Mouse (Mus musculus): ENCODE results near the gene Kcnn1. TPM values are rescaled to one million over a fixed set of nuclear protein-coding genes. Genes with fewer than 3 reads are reported as not detected.
"Not testable (repeated sequence)": the region's sequence is repeated elsewhere in the genome, so short reads cannot be mapped to it uniquely, and the experiment has no call there.

Gene Kcnn1
- total RNA-seq, 4 experiments from 2014 or later, result 12.5 to 14.4 (median 13.2) TPM

DNA sequence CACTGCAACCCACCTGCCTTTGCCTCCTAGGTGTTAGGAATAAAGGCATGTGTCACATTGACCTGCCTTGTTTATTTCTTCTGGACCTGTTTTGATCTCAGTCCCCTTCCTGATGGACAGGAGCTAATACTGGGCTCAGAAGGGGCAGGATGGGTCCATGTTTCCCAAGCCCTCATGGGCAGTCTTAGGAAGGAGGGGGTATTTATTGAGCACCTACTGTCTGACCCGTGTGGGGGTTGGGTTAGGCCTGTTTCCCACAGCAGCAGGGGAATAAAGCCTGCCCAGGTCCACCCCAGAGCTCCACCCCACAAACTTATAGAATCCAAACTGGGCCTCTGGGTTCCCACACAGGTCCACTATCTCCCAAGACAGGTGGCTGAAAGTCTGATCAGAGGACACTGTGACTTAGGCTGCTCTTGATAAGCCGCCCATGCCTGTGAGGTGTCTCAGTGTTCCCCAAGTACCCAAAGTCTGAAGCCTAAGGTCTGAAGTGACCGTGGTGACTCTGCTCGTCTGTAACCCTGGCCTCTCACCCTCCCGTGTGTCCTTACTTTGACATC, 19.8 kb downstream of the Kcnn1 start:
- DNase-seq (ENCODE audit: low spot score), result no peak

DNA sequence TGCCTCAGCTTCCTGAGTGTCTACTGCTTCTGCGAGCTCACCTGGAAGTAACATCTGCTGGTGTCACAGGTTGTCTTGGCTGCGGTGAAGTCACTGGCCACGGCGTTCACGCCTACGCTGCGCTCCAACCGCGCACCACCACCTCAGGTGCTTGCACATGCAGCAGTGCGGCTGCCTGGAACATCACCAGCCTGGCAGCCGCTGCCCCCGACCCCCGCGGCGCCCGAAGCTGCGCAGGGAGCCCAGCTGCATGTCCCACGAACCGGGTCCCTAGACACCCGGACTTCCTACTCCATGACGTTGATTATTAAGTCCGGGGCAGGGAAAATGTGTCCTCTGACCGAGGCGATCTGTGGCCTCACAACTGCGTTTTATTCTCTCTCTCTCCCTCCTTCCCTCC, 20.6 kb downstream of the Kcnn1 start:
- DNase-seq (ENCODE audit: low spot score), result no peak

DNA sequence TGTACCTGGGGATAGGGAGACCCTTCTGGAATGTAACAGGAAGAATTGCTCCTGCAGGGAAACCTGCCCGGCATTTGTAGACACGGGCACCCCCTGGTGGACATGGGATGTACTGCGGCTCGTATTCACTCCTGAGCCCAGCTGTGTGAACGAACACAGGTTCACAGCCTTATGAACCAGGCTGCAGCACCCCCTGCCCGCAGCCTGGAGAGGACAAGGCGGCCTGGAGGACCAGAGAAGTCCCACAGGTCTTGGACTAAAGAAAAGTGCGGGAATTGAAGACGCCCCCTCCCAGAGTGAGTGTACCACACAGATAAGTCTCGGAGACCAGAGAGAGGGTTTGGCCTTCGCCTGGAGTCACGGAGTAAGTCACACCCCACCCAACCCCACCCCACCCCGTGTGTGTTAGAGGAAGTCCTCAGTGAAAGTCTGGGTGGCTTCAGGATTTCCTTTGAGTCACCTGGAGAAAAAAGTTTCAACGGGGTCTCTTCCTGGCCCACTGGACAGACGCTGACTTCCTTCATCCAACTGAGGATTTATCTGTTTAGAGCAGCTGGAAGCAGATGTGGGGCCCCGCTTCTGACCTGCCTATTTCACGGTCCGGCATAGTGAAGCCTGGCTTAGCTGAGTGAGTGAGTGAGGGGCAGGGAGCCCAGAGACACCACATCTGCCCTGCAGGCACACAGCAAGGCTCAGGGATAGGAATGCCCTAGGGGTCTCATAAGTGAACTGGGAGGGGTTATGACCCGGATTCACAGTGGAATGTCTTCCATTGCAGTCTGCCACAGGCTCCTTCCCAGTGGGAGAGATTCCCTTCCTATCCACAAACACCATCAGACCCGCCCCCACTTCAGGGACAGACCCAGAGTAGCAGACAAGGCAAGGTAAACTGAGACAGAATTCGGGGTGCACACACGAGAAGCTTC, 21.6 kb downstream of the Kcnn1 start:
- DNase-seq (ENCODE audit: low spot score), result peak; percentile 93

DNA sequence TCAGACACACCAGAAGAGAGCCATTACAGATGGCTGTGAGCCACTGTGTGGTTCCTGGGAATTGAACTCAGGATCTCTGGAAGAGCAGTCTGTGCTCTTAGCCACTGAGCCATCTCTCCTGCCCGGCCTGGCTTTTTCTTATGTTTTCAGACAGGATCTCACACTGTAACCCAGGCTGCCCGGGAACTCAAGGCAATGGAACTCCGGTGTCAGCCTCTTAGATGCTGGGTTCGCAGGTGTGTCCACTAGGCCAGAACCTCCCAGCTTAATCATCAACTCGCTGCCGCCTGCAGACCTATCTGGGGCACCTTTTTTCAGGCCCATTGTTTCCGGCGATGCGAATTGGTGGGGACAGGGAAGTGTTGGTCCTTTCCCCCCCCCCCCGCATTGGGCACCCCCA, 22.5 kb downstream of the Kcnn1 start:
- no peak for DNase-seq (ENCODE audit: low spot score)

DNA sequence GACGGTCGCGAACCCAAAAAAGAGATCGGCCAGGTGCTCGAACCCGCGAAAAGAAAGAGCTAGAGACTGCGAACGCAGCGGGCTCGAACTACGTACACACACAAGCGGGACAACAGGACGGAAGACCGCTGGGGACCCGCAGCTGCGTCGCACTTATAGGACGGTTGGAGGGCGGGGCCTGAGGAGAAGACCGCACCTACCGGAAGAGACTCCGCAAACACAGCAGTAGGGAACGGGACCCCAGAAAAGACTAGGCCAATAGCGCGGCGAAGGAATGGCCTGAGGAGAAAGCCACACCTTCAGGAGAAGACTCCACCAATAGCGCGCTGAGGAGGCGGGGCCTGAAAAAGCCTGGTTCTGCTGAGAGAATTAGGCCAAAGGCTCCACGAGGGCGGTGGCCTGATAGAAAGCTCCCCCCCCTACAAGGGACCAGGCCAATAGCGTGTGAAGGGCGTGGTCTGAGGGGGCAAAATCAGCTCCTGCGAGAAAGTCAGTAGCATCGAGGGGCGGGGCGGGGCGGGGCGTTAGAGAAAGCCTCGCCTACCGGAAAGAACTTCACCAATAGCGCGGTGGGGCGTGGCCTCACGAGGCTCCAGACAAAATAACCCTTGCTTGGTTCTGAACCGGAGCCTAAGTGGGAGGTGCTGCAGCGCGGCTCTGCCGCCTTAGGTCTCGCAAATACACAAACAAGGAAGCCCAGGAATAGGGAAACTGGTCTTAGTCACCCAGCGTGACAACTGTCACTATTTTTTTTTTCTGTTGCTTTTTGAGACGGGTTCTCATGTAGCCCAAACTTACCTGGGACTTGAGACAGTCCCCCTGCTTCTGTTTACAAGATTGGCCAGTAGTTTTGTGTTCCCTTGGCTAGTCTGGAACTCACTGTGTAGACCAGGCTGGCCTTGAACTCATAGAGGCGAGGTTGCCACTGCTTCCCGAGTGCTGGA, 23.4 kb downstream of the Kcnn1 start, which contains the start of gene Arrdc2:
Gene Arrdc2 (minus strand): TSS at position 313 of the 944 bp plus-strand sequence.
- peak; percentile 99 for DNase-seq (ENCODE audit: low spot score)

DNA sequence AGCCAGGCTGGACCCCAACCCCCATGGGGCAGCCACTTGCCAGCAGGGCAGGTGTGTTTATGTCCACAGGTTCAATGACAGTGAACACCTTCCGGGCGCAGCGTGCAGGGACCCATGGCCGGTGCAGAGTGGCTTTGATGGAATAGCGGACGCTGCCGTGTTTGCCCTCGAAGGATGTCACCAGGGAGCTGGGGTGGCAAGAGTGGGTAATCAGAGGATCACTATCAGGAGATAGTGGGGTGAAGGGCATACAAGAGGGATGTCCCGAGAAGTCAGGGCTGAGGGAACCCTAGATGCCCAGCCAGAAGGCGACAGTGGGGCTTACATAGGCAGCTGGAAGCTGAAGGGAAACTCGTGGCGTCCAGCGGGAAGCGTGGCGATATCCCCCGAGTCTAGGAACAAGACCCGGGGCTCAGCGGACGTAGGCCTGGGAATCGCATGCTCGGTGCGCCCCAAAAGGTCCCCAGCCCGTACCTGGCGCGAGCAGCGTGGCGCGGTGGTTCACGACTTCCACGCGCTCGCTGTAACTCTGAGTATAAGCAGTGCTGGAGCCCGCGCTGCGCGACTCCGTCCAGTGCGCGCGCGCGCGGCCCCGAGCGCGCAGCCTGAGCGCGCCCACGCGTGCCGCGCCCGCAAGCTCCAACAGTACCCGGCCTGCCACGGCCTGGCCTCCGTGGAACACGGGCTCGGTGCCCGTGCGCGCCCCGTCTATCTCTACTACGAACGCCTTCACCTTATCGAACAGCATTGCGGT, 24.2 kb downstream of the Kcnn1 start:
- no peak for DNase-seq (ENCODE audit: low spot score)

DNA sequence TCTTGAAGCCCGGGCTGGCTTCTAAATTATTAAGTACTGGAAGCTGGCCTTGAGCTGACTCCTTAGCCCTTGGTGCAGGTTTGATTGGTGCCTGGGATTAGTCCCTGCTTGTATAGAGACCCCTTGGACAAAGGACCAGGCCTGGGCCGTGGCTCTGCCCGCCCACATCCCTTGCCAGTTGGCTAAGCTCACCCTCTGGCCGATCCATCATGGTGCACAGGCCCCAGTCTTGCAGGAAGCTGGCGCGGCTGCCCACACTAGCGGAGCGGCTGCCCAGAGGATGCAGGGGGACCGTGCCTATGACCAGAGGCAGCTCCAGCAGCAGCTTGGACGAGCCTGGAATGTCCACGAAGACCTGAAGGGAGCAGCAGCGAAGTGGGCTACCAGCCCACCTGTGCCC, 26.4 kb downstream of the Kcnn1 start:
- no peak for DNase-seq (ENCODE audit: low spot score)

DNA sequence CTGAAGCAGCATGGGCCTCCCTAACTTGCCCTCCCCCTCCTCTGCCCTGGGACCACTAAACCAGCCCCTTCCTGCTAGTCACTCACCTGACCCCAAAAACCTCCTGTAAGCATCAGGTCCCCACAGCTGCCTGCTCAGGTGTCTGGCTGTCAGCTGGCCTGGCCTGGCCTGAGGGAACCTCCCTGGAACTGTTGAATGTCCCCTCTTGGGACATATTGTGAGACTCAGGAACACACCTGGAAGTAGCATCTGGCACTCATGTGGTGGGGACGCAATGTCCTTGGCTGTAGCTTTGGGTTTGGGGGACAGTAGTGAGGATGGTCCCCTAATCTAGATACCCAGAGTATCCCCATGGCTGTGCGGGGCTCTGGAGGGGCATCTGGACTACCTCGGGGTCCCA, 29.0 kb downstream of the Kcnn1 start:
- DNase-seq (ENCODE audit: low spot score), result no peak

DNA sequence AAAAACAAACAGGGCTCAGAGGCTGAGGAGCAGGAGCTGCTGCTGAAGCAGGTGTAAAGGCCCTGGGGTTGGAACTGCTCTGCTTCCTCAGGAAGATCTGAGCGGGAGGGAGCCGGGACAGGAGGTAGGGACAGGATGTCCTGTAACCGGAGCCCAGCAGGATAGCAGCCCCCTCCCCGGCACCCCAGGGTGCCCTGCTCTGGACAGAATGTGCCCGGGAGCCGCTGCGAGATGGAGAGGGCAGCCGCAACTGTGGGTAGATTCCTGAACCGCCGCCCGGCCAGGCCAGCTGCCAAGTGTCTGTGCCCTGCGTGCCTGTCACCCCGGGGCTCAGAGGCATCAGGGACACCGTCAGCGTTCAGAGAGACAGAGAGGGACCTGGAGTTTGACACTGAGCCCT, 29.5 kb downstream of the Kcnn1 start:
- DNase-seq (ENCODE audit: low spot score), result peak; percentile 72

DNA sequence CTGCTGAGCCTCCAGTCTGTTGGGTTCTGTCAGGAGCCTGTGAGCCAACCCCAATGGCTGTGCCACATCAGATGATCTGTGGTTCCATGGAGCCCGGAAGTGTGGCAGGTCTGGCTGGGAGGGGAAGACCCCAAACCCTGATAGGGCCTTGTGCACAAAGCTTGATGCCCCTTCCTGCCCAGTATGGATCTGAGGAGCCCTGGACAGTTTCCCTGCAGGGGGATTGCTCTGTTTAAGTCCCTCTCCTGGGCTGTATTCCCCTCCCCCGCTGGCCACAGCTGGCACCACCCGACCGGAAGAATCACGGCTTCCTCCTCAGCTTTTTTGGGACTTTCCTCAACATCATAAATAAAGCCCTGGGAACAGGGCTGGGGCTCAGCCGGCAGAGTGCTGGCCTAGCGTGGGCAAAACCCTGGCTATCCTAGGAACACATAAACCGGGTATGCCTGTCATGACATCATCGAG, 30.0 kb downstream of the Kcnn1 start:
- peak; percentile 45 for DNase-seq (ENCODE audit: low spot score)

DNA sequence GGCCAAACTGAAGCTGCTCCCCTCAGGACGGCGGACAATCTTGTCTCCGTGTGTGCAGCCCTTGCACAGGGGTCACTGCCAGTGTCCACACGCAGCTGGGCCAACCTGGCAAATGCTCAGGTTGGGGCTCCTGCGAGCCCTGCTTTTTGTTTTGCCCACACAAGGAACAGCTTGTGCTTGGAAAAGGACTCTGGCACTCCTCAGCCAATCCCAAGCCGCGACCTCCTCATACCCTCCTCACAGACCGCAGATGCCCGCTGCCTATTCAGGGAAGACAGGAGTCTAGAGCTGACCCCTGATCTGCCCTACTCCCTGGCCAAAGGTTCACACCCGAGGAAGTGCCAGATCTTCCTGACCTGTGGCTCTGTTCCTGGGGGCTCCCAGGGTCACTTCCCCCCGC, 30.7 kb downstream of the Kcnn1 start:
- DNase-seq (ENCODE audit: low spot score), result no peak

DNA sequence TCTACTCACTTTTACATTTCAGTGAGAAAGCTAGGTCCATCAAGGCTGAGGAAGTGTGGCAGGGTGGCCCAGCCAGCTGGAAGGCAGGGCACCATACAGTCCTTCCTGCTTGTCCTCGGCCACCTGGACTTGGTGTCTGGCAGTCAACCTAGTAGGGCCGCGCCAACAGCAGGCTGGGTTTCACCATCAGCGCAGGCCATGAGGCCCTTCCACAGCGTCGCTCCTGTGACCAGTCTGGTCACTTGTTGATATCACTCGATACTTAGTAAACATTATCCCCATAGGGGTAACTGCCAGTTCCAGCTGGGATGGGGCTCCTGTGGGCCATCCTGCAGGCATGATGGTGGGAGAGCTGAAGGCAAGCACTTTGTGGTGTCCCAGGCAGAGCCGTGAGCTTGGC, 31.5 kb downstream of the Kcnn1 start:
- no peak for DNase-seq (ENCODE audit: low spot score)

DNA sequence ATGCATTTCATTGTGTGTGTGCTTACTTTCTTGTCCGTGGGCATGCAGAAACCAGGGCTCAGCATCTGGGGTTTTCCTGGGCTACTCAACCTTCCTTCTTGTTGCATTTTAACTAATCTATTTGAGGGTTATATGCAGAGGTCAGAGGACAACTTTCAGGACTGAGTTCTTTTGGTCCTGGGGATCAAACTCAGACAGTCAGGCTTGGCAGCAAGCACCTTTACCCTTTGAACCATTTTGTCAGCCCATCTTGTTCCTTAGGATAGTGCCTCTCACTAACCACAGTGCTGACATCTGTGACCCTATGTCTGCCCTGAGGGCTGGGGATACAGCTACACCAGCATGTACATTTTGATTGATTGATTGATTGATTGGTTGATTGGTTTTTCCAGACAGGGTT, 35.3 kb downstream of the Kcnn1 start:
- DNase-seq (ENCODE audit: low spot score), result no peak

DNA sequence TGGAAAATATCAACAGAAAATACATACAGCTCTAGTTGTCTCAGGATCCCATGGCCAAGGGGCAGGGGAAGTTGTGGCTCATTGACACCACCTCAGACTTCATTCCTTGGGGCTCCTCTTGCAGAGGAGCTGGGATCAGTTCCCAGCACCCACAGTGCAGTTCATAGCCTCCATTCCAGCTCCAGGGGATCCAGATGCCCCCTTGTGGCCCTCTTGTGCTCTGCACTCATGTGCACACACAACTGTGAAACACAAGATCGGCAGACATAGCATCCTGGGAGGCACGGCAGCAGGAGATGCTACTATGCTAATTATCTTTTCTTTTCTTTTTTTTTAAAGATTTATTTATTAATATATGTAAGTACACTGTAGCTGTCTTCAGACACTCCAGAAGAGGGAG, 36.0 kb downstream of the Kcnn1 start:
- DNase-seq (ENCODE audit: low spot score), result no peak

DNA sequence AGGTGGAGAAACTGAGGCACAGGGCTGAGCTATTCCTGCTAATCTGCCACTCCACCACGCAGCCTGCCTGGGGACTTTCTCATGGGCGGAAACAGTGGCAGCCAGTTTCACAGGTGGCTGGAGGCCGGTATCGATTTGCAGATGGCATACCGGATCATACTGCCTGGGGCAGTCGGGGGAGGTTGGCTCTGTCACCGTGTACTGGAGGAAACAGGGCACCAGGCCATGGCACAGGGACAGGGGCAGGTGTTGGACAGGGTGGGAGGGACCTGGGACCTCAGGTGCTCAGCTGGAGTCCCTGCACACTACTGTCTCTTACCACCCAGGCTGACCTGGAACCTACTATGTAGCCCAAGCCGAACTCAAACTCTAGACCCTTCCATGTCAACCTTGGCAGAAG, 37.2 kb downstream of the Kcnn1 start:
- no peak for DNase-seq (ENCODE audit: low spot score)

DNA sequence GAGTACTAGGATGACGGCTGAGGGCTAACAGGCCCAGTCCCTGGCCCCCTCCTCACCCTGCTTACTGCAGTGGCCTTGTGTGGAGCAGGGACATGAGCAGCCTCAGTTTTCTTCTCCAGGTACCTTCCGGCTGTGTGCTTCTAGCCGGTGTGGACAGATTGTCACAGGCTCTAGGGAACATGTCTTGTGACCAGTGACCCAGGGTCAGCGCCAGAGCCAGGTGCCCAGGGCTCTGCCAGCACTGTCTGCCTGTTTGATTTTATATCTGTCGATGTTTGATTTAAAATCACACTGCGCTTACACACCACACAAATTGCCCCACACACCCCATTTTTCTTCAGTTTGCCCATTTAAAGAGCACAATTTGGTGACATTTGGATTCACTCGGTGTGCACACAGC, 39.3 kb downstream of the Kcnn1 start:
- no peak for DNase-seq (ENCODE audit: low spot score)

DNA sequence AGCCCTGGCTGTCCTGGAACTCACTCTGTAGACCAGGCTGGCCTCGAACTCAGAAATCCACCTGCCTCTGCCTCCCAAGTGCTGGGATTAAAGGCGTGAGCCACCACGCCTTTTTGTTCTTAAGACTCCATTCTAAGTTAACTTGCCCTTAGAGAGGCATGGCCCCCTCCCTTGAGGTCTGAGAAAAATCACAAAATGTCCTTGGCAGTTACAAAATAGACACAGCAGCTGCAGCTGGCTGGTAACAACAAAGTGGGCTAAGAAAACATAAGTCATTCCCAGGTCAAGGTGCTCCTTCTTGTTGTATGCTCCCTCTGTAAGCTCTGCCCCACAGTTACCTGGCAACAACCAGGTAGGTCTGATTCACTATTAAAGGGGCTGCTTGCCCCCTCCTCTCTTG, 40.5 kb downstream of the Kcnn1 start:
- not testable (repeated sequence) for DNase-seq (ENCODE audit: low spot score)

DNA sequence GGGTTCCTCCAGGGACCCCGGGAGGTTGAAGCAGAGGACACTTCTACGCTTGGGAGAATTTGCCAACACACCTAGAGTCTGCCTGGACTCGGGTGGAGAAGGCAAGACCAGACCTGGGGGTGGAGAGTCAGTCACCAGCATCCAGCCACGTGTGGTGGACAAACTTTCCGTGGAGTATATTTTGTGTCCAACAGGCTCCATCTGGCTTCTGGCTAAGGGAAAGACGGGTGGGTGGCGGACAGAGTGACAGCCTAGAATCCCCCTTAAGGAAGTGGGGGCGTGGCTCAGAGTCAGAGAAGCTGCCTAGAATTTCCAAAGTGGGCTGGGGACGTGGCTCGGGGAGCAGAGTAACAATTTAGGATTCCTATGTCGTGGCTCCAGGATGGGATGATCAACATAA, 41.1 kb downstream of the Kcnn1 start:
- no peak for DNase-seq (ENCODE audit: low spot score)

DNA sequence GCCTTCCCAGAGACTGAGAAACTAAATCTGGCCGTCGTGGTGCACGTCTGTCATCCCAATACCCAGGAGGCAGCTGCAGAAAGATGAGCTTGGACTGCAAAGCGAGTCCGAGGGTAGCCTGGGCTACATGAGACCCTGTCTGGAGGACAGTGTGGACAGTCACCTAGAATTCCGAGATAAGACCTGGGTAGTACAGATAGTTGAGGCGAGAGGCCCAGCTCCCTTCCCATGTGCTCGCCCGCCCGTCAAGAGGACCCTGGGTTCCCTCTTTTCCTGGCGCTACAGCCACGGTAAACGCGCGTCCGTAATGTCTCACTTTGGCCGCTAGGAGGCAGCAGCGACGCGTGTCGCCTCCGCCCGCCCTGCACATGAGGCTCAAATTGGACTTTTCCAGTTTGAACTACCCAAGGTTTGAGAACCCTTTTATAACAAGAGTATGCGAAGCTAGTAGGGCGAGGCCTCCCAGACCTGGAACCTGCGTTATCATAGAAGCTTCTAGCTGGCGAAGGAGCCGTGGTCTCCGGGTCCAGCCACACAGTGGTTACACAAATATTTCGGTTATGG, 41.6 kb downstream of the Kcnn1 start:
- DNase-seq (ENCODE audit: low spot score), result peak; percentile 65

DNA sequence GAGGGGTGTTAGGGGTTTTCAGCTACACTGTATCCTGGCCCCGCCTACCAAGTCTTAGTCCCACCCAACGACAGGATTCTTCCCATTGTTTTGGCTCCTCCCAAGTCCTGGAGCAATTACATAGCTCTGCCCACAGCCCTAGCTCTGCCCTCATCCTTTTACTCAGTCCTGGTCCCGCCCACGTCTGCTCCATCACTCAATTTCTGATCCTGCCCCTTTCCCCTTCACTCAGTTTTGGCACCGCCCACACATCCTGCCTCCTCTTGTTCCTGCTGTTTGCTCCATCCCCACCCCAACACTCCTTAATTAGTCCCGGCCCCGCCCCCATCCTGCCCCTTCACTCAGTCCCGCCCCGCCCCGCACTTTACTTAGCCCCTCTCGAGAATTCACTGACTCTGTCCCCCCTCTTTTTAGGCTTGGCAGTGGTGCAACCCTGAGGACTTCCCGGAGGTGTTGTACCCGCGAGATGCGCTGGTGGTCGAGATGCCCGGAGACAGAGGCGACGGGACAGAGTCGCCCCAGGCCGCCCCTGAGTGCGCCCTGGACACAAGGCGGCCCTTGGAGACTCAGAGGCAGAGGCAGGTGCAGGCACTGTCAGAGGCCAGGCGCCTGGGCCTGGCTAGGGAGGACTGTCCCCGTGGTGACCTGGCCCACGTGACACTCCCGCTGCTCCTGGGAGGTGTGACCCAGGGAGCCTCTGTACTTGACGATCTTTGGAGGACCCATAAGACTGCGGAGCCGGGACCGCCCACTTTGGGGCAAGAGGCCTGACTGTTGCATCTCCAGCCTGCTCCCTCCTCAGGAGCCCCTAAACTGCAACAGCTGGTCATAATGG, 42.7 kb downstream of the Kcnn1 start:
- DNase-seq (ENCODE audit: low spot score), result peak; percentile 80
